Mouse (Mus musculus) ovary, adult 18-20 months (tissue): Measurements from ENCODE around the gene Odf3l2.

Experiments used
- DNase-seq: peaks from one replicate; pipeline ENCODE4 v3.0.0; 2022; ENCODE audit warnings: low spot score, mixed read lengths

Gene Odf3l2

DNA sequence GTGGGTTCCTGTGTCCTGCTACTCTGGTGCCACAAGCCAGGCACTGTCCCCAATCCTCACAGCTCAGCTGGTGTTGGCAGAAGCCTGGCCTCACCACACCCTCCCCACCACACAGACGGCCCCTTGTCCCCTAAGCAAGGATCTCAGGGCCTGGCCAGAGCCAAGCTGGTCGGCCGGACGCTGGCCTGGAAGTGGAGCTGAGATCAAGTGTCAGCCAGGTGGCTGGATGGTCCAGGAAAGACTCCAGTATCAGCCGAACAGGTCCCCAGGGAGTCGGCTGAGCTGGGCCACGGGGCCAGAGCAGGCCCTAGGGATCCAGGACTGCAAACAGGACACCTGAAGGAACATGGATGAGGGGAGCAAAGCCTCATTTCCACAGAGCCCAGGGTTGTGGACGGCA, at the start of gene Odf3l2:
Gene Odf3l2 (minus strand): TSS at position 28 of the 400 bp plus-strand sequence.
- DNase-seq, result no peak

DNA sequence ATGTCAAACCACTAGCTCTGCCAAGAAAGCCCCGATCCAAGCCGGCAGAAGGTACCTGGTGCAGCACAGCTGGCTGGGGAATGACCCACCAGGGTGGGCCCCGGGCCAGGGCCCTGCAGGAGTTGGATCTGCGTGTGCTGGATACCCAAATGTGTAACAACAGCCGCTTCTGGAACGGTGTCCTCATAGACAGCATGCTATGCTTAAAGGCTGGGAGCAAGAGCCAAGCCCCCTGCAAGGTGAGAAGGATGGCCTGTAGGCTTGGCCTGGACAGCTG, 48.8 kb upstream of the Odf3l2 start:
- no peak for DNase-seq

DNA sequence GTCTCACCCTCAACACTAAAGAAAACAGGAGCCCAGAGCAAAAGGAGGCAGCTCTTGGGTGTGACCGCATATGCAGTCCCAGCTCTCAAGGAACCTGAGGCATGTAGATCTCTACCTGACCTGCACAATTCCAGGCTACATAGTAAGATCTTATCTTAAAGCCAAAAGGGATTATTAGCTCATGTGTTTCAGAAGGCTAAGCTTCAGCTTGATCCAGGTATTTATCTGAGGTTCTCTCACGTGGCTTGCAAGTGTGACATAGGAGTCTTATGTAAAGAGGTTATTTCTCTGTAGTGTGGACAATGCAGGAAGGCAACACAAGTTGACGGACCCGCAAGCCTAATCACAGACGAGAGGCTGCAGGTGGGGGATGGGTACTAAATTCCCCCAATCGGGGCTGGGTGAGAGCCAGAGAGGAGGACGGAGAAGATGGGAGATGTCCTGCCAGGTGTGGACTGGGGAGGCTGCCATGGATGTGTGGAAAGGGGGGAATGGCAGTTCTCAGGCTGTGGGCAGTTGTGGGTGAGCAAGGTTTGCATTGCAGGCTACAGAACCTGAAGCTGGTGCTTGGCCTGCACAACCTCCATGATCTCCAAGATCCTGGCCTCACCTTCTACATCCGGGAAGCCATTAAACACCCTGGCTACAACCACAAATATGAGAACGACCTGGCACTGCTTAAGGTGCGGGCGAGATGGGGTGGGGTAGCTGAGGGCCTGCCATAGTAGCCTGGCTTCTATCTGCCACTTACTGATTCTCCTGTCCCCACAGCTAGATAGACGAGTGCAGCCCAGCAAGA, 48.2 kb upstream of the Odf3l2 start:
- DNase-seq, result no peak

DNA sequence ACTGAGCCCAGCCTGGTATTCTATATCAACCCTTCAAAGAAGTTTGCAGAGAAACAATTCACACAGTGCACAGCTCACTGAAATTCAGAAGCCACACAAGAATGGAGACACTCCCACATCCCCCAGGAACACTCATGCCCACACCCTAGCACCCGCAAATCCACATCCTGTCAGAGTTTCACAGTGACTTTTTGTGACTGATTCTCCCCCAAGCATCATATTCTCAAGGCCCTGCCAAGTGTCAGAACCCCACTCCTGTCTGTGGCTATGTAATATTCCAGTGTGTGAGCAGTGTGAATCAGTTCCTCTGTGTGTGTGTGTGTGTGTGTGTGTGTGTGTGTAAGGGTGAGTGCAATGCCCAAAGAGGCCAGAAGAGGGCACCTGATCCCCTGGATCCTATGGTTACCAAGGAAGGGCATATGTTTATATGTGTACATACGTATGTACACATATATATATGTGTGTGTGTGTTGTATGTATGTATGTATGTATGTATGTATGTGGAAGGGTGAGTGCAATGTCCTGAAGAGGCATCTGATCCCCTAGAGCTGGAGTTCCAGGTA, 46.5 kb upstream of the Odf3l2 start:
- DNase-seq, result no peak

DNA sequence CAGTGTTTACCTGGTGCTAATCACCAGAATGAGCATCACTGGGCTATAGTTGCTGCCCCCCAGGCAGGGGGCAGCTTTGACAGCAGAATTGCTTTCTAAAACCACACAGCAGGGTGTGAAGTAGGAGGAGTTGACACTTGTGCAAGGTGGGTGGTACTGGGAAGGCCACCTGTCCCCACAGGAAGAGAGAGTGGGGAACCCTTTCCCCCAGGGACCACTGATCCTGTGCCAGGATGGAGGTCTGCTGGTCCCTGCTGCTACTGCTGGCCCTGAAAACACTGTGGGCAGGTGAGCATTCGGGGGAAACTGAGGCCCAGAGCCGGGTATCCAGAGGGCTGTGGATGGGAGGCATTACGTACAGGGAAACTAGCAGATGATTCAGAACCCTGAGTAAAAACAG, 43.6 kb upstream of the Odf3l2 start:
- DNase-seq, result no peak

DNA sequence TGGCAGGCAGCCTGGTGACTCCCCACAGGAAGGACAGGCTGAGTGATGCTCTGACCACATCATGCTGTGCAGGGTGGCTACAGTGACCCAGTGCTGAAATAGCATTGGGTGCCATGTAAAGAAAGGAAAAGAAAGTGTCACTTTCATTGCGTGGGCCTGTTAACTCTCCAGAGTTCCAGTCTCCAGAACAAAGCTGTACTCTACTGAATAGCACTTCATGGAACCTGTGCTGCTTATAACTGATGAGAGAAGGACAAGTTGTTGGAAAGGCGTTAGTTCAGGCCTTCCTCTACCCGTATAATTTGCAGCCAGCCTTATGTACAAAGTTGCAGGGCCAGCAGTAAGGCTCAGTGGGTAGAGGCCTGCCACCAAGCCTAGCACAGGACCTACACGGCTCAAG, 43.2 kb upstream of the Odf3l2 start, which contains the start of gene Gzmm:
Gene Gzmm (plus strand): TSS at position 301 of the 400 bp plus-strand sequence.
- no peak for DNase-seq

DNA sequence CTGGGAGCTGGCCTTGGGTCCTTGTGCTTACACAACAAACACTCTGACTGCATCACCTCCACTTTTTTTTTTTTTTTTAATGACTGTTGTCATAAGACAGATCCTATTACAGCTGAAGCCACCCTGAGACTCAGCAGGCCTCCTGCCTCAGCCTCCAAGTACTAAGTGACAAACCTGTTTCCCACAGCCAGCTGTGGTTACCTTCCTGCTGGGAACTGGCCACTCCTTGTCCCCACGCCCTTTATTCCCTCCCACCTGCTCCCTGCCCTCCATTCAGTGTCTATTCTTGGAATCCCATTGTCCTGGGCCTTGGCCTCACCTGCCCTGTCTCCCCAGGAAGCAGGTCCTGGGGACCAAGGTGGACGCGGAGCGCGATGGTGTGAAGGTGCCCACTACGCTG, 42.0 kb upstream of the Odf3l2 start:
- no peak for DNase-seq

DNA sequence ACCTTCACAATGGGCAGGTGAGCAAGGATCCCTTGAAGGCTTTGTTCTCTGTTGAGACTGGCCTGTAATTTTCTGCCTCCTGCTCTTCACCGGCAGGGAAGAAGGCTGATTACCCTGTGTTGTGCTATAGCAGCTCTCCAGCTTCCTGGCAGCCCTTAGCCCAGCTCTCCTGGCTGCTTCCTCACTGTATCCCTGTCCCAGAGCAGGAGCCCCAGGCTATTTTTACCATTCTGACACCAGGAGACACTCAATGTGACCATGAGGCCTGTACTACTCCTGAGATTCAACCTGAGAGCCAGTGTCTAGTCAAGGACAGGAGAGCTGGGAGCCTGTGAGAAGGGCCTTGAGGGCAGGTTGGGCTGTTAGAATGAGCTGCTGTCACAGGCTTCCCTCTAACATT, 41.2 kb upstream of the Odf3l2 start:
- DNase-seq, result no peak

DNA sequence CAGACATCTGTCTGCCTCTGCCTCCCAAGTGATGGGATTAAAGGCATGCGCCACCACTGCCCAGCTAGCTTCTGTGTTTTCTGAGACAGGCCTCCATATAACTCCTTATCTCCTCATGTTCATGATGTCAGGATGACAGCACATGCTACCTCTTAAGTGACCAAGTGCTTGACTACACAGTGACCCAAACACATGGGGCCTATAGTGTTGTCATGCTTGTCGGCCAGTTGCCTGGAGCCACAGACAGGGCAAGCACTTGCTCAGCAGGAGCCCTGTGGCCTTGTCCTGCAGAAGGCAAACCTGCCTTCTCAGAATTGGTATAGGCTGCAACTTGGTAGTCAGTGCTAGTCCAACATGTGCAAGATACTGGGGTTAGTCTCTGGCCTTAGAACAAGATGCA, 40.7 kb upstream of the Odf3l2 start:
- DNase-seq, result no peak

DNA sequence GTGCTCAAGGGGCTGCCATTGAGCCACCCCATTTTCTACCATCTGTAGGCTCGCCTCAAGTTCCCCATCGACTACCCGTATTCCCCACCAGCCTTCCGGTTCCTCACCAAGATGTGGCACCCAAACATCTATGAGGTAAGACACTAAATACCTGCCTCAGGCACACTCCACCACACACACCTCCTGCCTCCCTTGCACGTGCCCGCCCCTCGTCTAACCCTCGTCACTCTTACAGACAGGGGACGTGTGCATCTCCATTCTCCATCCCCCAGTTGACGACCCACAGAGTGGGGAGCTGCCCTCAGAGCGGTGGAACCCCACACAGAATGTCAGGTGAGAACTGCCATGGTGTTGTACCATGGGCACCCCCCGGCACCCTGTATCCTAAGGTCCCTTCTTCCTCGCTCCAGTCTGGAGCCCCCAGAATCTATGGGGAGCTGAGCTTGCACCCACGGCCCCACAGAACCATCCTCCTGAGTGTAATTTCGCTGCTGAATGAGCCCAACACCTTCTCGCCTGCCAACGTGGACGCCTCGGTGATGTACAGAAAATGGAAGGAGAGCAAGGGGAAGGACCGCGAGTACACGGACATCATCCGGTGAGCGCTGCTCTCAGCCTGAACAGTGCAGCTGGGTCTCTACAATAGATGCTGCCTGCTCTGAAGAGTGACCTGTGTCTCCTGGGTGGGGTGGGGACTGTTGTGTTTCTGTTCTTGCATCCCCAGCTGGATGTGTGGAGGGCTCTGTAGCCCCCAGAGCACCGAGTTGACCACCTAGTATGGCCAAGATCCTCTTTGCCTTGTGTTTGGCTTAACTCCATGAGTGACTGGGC, 39.4 kb upstream of the Odf3l2 start:
- DNase-seq, result no peak

DNA sequence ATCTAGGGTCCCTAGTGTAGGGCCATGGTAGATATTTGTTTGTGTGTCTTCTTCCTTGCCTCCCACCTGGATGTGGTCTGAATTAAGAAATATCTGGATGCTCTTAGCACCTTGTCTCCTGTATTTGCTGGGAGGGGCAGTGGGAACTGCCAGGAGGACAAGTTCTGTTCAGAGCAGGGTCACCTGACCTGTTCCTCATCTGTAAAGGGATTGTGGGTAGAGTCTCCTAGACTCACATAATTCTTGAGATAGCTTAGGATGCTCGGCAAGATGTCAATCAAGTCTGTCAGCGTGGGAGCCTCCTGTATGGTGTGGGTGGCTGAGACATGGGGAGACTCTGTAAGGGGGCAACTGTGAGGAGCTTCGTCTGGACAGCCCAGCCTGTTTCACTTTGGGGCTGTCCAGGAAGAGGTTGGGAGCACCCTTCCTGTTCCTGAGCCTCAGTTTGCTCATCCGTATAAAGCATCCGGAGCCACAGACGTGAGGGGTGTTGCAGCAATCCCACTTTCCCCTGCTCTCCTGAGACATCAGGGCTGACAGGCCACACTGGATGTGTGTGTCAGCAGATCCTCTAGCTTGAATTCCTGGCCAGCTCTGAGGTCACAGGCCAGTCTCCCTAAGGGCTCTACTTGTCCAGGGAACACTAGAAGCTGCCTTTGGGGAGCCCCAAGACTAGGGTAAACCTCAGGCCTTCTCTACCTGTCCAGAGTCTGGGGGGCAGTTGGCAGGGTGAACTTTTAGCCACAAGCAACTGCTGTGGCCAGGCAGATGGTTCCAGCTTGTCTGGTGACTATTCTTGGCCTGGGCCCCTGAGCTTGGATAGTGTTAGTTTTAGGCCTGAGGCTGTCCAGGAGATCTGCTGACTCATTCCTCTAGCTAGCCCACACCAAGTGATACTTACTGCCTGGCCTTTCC, 38.4 kb upstream of the Odf3l2 start:
- no peak for DNase-seq

DNA sequence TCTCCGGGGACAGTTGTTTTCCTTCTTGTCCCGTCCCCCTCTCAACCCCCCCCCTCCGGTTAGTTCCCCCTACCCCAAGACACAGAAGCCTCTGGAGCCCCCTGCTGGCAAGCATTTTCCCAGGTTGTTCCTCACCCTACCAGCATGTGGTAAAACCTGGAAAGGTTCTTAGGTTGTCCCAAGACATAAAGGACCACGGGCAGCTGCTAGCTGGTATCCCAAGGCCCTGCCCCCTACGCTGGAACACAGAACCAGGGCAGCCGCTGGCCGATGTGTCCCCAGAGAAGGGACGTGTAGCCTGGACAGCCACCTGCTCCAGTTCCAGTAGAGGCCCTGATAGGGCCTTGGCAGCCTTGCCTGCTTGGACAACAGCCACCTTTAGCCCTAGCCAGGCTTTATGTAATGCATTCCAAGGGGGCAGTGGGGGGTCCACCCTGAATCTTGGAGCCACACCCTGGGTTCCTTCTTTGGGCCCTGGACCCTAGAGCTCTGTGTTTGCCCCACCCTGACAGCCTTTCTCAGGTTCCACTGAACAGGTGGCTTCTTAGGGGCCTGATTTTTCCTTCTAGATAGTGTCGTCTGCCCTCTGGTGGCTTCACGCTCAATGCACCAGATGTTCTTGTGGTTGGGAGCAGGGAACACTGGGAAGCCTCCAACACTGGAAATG, 37.5 kb upstream of the Odf3l2 start:
- DNase-seq, result no peak

DNA sequence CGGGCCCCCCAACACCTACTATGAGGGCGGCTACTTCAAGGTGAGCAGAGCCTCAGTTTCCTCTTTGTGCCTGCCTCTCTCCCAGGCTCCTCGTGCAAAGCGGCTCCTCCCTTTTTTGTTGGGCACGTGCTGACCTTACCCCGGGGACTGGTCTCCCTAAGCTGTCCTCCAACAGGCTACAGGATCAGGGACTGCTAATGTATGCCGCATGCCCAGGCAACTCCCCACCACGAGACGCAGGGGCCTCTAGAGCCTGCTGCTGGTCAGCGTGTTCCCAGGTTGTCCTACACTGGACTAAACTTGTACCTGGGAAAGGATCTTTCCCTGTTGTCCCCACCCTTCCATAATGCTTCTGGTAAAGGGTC, 37.0 kb upstream of the Odf3l2 start:
- DNase-seq, result no peak

DNA sequence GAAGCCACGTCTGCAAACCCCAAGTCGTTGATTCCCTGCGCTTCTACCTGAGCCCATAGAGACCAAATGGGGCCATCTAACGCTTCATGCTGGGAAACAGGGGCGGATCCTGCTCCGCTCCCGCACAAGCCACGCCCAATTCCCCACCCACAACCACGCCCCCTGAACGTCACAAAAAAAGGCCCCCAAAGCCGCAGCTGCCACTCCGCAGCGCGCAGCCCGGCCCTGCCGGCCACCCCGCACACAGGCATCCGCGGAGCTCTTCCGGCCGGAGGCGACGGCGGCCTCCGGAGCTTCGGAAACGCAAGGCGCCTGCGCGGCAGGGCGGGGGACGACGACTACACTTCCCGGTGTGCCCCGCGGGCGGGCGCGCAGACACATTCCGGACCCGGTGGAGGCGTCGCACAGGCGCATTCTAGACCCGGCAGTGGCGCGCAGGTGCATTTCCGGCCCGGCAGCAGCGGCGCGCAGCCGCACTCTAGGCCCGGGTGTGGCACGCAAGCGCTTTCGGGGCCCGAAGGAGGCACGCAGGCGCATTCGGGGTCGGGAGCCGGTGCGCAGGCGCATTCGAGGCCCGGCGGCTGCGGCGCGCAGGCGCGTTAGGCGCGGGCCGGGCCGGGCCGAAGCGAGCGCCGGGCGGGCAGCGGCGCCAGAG, 36.2 kb upstream of the Odf3l2 start, which contains the start of gene Cdc34:
Gene Cdc34 (plus strand): TSS at position 605 of the 655 bp plus-strand sequence.
- DNase-seq, result peak; percentile 100

DNA sequence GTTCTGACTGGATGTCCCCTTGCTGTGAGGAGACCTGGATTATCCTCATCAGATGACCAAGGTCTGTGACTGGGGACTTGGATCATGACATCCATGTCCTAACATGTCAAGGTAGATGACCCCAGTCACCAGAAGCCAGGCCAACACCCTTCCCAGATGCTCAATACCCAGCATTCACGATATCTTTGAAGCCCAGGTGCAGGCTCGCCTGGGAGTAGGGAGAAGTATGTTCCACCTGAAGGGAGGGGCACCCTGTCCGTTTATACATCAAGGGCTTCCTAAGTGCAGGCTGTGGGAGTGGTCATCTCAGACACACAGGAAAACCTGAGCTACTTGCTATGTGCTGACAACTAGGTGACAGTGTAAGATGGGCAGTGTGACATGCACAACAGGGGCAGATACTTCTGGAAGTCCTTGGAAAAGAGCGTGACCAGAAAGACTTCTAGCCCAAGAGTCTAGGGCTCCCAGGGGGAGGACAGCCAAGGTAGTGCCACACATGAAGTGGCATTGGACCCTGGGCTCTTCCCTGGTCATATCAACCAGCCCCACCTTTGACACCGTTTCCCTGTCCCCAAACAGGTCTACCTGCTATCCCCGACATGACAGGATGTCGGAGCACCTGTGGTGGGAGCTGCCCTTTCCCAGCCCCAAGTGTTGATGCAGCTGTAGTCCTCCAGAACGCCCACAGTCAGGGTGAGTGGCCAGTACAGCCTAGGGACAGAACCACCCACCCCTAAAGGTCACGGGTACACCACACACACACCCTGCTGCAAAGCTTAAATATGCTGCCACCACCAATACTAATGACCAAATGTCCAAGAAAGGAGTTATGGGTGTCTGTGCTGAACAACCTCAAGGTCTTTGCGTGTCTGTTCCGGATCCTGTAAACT, 35.3 kb upstream of the Odf3l2 start:
- DNase-seq, result no peak

DNA sequence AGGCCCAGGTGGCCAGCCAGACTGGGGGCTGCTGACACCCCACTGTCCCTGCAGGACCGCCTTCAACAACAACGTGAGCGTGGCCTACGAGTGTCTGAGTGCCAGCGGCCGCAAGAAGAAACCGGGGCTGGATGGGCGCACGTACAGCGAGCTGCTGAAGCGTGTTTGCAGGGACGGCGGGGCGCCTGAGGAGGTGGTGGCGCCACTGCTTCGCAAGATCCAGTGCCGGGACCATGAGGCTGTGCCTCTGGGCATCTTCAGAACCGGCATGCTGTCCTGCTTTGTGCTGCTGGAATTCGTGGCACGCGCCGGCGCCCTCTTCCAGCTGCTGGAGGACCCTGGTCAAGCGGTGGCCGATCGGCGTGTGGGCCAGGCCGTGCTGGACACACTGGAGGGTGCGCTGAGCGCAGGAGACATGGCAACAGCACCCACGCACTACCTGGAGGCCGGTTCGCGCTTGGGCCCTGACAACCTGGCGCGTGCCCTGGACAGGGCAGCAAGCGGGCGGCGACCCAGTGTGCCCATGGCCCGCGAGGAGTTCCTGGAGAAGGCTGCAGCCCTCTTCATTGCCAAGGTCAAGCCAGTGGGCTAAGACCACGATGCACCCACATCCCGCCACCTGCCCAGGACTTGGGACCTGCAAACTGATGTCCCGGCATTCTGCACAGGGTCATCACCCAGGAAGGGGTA, 30.0 kb upstream of the Odf3l2 start:
- no peak for DNase-seq

DNA sequence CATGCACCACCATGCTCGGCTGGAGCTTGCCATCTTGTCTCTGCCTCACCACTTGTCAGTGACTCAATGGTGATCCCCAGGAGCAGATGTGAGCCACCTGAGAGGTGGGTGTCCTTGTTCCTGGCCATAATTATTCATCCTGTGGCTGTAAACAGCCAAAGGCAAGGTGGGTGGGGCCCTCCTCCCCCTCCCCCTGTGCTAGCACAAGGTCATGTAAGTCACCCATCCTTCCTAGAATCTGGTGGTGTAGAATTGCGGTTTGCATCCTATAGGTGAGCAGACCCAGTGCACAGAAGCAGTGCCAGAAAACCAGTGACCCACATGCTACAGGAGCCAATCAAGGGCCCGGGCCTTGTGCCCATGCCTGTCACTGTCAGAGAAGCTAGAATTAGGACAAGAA, 27.5 kb upstream of the Odf3l2 start:
- DNase-seq, result no peak

DNA sequence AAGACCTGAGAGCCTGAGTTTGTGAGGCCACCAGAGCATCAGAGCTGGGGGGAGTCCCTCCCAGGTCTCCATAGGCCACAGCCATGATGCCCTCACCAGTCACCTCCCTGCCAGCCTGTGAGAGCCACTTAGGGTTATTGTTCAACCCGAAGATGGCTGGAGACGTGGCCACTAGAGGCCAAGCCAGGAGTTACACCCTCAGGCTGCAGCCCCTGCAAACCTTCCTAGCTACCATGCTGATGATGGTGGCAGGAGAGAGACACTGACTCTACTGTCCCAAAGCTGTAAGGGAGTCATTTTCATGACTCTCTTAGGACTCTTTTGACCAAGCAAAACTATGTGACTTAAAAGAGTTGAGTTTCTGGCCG, 26.5 kb upstream of the Odf3l2 start:
- DNase-seq, result no peak

DNA sequence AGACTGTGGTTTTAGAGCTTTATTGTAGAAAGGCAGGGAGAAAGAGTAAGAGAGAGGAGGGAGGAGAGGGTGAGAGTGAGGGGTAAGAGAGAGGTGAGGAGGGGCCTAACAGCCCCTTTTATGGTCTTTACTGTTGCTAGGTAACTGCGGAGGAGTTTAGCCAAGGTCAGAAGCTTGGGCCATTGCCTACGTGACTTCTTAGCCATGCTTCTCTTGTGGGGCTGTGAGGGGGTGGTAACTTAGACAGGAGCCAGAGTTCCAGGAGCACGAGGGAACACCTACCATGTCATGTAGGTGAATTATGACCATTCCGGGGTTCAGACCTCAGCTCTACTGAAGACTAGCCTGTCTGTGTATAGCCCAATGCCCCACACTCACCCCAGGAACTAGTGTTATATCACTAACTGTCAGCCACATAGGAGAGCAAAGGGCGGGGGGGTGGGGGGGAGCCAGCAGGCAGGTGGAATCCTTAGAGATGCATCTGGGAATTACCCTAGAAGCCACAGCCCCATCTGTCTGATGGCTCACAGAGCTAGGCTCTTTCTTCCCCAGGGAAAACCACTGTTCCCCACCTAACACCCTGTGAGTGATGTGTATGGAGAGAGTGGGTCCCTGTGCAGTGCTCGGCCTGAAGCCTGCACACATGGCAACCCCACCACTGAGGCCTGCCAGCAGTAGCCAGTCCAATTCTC, 26.0 kb upstream of the Odf3l2 start:
- no peak for DNase-seq
